Mouse (Mus musculus) frontal cortex, postnatal 14 days (tissue): ENCODE data around the gene Arhgef28.
"Not testable (repeated sequence)": the region's sequence is repeated elsewhere in the genome, so short reads cannot be mapped to it uniquely, and the experiment has no call there.

Experiments
- DNase-seq, 2 experiments: peaks; one replicate each; pipeline ENCODE4 v3.0.0; 2022; ENCODE audit warnings: low spot score in 2 of 2

Gene Arhgef28

DNA sequence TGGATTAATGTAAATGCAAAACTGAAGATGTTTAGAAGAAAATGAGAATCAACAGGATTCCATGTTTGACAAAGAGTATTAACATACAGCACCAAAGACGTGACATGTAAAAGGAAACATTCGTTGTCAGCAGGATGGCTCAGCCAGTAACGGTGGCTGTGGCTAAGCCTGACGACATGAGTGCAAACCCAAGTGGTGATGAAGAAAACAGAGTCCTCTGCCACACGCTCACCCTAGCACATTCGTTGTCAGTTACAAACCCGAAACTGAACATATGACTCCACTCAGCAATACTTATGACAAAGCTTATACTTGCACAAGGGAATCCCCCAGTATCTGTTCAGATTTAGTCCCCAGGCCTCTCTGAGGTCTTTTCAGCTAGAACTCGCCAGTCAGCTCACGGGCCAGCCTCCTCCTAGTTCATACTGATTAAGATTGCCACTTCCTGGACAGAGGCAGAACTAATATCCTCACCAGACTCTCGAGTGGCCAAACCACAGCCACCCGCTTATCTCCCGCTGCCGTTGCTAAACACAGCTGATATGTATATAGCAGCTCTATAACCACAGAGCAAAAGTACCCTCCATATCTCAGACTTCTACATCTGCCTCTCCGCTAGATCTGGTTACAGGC, 82.0 kb downstream of the Arhgef28 start:
- no peak for DNase-seq

- DNase-seq: no peak
Measured at GRCm38 (mm10) chr13:98122766-98123165, 83.5 kb downstream of the Arhgef28 start.

GRCm38 (mm10) chr13:98121993-98122392, 84.2 kb downstream of the Arhgef28 start:
- no peak for DNase-seq

- no peak for DNase-seq
Measured at GRCm38 (mm10) chr13:98121124-98121470, 85.1 kb downstream of the Arhgef28 start.

GRCm38 (mm10) chr13:98120356-98121123, 85.7 kb downstream of the Arhgef28 start:
- no peak for DNase-seq

GRCm38 (mm10) chr13:98118291-98118690, 87.9 kb downstream of the Arhgef28 start:
- no peak for DNase-seq

GRCm38 (mm10) chr13:98117566-98118254, 88.5 kb downstream of the Arhgef28 start:
- DNase-seq: no peak

DNA sequence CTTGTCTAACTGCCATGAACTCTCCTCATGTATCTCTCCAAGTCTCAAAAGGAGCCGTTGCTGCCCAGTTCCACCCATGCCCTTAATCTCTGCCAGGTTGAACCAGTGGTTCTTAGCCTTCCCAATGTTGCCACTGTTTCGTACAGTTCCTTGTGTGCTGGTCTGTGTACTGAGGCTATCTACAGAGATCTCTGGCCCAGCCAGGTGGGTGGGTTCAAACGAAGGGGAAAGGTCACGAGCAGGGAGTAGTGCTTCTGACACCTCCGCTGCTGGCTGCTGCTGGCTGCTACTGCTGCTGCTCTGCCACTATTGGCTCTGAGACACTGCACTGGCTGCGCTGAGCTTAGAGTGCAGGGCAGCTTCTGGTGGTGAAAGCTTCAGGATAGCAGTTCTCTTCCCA, 90.6 kb downstream of the Arhgef28 start:
- DNase-seq: no peak

- DNase-seq: no peak
Measured at GRCm38 (mm10) chr13:98115051-98115450, 91.2 kb downstream of the Arhgef28 start.

GRCm38 (mm10) chr13:98112812-98113503, 93.3 kb downstream of the Arhgef28 start:
- DNase-seq: no peak

DNA sequence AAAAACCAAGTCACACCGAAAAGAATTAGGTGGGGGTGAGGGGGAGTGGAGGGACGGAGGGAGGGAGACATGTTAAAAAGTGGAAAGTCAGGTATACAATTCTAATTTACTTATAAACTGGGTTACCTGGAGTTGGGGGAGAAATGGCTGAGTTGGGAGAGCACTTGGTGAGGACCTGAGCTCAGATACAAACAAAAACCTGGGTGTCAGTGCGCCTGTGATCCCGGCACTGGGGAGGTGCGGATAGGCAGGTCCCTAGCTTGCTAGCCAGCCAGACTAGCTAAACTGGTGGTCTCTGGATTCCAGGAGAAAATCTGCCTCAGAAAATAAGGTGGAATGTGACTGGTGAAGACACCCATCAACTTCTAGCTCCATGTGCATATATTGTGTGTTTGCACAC, 94.7 kb downstream of the Arhgef28 start:
- DNase-seq: no peak

GRCm38 (mm10) chr13:98111021-98111420, 95.2 kb downstream of the Arhgef28 start:
- DNase-seq: no peak

DNA sequence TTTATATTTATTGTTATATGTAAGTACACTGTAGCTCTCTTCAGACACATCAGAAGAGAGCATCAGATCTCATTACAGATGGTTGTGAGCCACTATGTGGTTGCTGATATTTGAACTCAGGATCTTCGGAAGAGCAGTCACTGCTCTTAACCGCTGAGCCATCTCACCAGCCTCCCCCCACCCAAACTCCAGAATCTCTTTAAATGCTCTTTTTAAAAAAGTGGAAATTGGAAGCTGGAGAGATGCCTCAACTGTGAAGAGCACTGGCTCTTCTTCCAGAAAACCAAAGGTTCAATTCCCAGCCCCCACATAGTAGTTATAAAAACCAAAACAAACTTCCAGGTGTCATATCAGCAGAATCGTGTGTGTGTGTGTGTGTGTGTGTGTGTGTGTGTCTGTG, 97.8 kb downstream of the Arhgef28 start:
- not testable (repeated sequence) for DNase-seq

DNA sequence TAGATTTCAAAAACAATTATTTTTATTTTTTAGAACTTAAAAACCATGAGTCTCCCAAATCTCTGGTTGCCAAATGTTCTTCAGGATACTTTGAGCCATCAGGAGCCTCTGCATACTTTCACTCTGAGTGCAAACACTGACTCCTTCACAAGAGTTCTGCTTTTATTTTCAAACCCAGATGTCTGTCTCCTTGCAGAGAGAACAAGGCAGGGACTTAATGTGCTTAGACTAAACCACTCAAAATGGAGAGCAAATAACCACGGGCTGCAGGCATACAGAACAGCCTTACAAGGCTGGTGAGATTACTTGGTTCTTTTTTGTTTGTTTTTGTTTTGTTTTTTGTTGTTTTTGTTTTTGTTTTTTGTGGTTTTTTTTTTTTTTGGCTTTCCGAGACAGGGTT, 98.6 kb downstream of the Arhgef28 start:
- no peak for DNase-seq

DNA sequence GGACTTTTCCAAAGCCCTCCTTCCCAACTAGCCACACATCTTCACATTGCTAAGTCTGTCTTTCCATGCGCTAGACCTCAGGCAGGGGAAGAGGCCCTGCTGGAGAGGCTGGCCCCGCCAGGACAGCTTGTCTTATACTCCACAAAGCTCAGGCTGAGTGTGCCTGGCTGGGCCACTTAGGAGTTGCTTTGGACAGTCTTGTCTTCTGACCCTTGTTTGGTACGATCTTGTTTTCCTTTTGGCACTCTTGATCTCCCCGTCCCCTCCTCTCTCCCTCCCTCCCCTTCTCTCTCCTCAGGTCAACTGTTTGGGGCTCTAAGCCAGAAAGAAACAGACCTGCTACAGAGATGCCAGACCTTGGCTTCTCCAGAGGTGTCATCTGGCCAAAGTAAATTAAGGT, 110.3 kb downstream of the Arhgef28 start:
- DNase-seq: no peak

- DNase-seq: no peak
Measured at GRCm38 (mm10) chr13:98094332-98094731, 111.9 kb downstream of the Arhgef28 start.

DNA sequence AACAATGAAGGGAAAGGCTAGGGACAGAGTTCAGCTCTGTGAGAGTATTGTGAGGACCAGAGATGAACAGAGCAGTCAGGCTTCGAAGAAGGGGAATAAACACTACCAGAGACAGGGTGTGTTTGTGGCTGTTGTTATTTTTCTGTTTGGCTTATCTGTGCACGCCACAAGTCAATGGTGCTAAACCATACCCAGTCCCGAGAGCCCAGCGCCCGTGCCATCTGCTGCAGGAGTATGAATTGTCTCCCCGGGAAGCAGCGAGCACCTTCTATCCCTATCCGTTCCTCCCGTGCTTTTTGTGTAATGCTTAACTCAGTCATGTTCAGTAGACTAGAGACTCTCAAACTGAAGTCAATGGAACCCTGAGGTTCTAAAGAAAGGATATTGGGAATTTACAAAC, 112.8 kb downstream of the Arhgef28 start:
- no peak for DNase-seq

- no peak for DNase-seq
Measured at GRCm38 (mm10) chr13:98092354-98093002, 113.8 kb downstream of the Arhgef28 start.

DNA sequence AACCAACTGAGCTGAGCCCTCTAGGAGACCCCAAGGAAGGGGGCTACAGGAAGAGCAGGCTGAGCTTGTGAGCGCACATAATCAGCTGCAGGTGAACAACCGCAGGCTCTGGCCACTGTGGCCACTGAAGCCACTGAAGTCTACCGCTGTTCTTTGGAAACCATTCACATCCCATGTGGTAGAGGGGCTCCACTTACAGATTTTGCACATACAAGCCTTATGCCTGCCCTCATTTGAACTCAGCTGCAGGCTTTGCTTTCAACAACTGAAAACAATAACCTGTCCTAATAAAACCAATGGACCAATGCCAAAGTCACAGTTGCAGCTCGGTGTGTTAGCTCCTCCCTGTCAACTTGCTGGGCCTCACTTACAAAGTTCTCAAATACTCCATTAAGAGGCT, 126.6 kb downstream of the Arhgef28 start:
- DNase-seq: no peak

GRCm38 (mm10) chr13:98078251-98078650, 128.0 kb downstream of the Arhgef28 start:
- DNase-seq: no peak

DNA sequence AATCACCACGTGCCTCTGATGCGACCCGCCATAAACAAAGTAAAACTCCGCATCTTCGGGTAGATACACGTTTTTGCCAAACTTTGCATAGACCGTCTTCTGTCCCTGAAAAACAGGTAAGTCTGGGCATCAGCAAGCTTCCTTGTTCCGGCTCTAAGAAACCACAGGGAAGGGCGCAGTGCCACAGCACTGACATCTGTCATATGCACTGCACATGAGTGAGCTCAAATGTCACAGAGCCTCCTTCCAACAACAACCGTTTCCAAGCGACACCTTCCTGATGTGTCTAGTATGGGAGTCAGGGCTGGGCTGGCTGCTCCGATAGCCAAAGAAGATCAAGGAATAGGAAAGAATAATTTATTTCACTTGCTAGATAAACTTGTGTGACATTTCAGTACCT, 129.0 kb downstream of the Arhgef28 start:
- no peak for DNase-seq

- DNase-seq: no peak
Measured at GRCm38 (mm10) chr13:98074871-98075270, 131.4 kb downstream of the Arhgef28 start.
